Mouse (Mus musculus): ENCODE results near the gene Cd96. TPM values are rescaled to one million over a fixed set of nuclear protein-coding genes. Genes with fewer than 3 reads are reported as not detected.
"Not testable (repeated sequence)": the region's sequence is repeated elsewhere in the genome, so short reads cannot be mapped to it uniquely, and the experiment has no call there.

Gene Cd96
- 3.6 and 12.1 TPM in 2 replicates for total RNA-seq (2014; fragmentation: Nextera tagmentation)
- 4.3 and 5.0 TPM in 2 replicates for total RNA-seq (2017)

DNA sequence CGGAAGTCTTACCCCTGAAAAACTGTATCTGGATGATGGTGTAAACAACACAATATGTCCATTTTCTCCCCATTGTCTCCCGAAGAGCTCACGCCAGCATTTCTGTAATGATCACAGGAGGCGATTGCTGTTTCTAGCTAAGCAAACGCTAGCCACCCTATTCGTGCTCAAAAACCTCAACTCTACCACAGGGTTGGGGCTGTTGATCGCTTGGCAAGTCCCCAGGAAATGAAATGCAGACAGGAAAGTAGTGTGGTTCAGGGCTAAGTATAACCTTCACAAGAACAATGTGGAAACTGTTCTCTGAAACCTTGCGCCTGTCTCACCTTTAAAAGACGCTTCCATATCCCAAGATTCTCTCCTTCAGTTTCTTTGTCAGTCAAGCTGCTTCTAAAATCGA lies at the start of gene Cd96:
Gene Cd96 (minus strand): TSS at position 232 of the 400 bp plus-strand sequence.
- peak; percentile 82 for ATAC-seq (replicated peaks; ENCODE audit: low FRiP score, low TSS enrichment, poor library complexity, severe bottlenecking)

GRCm38 (mm10) chr16:46166971-46167370 lies 46.9 kb upstream of the Cd96 start:
- no peak for ATAC-seq (replicated peaks; ENCODE audit: low FRiP score, low TSS enrichment, poor library complexity, severe bottlenecking)

- ATAC-seq (replicated peaks; ENCODE audit: low FRiP score, low TSS enrichment, poor library complexity, severe bottlenecking): no peak
Observed at GRCm38 (mm10) chr16:46165305-46165704, 45.3 kb upstream of the Cd96 start.

DNA sequence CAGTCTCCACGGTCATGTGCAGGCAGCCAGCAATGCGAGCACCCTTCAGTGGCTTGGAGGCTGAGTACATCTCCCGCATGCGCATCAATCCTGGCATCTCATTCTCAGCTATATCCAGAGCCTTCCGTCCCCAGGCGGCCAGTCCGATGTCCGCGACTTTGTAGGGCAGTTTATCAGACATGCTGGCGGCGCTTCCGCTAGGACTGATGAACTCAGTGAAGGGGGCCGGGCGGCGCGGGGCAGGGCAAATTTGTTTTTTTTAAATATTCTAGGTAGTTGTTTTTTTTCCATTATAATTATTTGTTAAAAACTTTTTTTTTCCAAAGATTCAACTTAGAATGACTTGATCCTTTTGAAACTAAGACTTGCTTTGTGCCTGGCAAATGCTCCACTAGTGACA lies 34.8 kb upstream of the Cd96 start, which contains the start of gene Gm4737:
Gene Gm4737 (minus strand): TSS at position 246 of the 400 bp plus-strand sequence.
- ATAC-seq (replicated peaks; ENCODE audit: low FRiP score, low TSS enrichment, poor library complexity, severe bottlenecking): not testable (repeated sequence)

DNA sequence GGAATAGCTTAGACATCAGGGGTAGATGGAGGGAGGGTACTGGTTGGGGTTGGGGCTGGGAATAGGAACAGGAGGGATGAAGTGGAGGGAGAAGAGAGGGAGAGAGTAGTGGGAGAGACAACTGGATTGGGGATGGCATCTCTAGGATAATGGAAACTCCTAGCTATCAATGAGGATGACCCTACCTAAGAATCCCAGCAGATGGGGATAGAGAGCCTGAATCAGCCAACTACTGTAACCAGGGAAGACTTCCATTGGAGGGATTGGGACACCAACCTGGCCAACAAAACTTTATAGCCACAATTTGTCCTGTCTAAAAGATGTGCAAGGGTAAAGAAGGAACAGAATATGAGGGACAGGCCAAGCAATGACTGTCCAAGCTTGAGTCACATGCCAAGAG lies 31.1 kb upstream of the Cd96 start:
- ATAC-seq (replicated peaks; ENCODE audit: low FRiP score, low TSS enrichment, poor library complexity, severe bottlenecking): no peak

DNA sequence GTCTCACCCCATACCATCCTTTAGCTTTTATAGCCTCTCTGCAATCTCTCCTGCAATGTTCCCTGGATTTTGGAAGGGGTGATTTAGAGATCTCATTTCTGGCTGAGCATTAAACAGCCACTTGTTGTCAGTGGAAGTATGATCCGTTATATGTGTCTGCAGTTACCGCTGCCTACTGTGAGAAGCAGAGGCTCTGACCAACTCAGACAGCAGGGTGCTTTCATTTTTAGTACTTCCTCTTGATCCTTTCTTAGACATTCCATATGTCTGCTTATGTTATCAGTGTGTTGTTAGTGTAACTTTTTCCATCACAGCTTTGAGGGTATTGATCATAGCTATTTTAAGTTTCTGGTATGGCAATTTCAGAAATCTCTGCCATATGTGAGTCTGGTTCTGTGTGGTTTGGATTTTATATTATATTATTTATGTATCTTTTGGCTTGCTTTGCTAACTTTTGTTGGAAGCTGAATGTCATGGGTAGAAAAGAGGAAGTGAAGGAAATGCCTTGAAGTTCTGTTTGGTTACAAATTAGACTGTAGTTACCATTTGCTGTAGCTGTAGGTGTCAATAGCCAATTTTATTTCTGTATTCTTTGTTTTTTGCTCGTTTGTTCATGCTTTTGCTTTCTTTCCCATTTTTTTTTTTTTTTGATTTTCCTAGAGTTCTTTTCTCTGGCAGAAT lies 28.8 kb upstream of the Cd96 start:
- ATAC-seq (replicated peaks; ENCODE audit: low FRiP score, low TSS enrichment, poor library complexity, severe bottlenecking): no peak

- ATAC-seq (replicated peaks; ENCODE audit: low FRiP score, low TSS enrichment, poor library complexity, severe bottlenecking): no peak
Observed at GRCm38 (mm10) chr16:46146962-46147361, 26.9 kb upstream of the Cd96 start.

DNA sequence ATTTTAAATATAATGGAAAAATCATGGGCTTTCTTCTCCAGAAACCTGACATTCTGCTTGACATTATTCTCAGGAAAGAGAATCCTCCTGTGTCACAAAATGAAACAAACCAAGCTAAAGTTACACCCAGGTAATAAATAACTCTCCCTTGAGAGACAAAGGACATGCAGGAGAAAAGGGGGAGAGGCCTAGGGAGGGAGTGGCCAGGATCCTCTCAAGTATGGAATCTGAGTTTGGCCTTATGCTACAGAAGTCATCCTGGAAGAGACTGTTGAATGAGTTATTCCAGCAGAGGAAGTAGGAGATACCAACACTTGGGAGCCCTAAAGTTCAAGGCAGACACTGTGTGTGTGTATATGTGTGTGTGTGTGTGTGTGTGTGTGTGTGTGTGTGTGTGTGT lies 2.2 kb upstream of the Cd96 start:
- ATAC-seq (replicated peaks; ENCODE audit: low FRiP score, low TSS enrichment, poor library complexity, severe bottlenecking): no peak

DNA sequence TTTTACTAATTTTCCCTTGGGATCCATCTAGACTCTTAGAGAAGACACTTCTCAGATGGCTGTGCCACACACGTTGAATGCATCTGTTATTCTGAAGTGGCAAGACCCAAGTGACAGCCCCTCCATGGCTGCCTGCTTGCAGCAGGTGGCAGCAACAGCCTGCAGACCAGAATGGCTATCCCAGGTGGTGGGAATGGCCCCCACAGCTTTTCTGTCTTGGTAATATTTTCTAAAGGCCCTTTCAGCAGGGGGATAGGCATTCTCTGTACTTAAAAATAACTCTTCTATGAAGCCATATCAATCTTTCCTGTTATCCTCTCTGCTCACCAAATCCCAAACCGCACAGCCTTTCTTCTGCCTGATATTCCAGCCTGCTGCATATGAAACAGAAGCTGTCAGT lies 1.4 kb upstream of the Cd96 start:
- ATAC-seq (replicated peaks; ENCODE audit: low FRiP score, low TSS enrichment, poor library complexity, severe bottlenecking): 0 out of 2 replicates have a peak, but pooled peaks have one; percentile 44

GRCm38 (mm10) chr16:46120607-46121006 lies 556 bp upstream of the Cd96 start:
- peak; percentile 73 for ATAC-seq (replicated peaks; ENCODE audit: low FRiP score, low TSS enrichment, poor library complexity, severe bottlenecking)

DNA sequence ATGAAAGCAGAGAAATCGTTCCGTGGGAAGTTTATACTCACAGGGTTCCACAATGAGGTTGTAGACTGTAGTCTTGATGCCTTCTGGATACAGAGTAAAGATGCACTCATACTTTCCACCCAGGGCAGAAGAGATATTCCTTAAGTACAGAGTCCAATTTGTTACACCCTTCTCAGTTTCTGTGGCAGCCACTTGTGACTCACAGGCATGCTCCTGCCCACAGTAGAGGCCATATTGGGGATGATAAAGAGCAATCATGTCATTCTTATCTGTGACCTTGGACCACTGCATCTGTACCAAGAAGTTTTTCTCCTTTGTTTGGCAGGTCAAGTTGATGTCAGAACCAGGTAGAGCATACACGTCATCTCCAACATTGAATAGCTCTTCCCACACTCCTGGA lies 2.4 kb downstream of the Cd96 start:
- ATAC-seq (replicated peaks; ENCODE audit: low FRiP score, low TSS enrichment, poor library complexity, severe bottlenecking): no peak

- ATAC-seq (replicated peaks; ENCODE audit: low FRiP score, low TSS enrichment, poor library complexity, severe bottlenecking): peak; percentile 71
Observed at GRCm38 (mm10) chr16:46114727-46115126, 5.3 kb downstream of the Cd96 start.

DNA sequence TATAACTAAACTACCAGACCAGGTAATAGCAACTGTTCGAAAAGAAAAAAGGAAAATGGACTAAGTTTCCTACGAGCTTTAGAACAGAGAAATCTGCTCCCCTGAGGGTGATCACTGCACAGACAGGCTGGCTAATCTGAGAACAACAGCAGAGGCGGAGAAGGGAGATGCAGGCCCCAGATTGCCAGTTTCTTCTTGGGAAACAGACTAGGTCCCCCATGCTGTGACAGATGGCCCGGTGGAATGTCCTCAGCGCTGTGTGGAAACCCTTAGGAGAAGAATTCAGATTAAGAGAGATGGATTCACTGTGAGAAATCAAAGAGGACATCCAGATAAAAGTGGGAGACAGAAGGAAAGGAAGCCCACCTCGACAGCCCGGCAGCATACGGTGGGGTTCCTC lies 10.5 kb downstream of the Cd96 start:
- no peak for ATAC-seq (replicated peaks; ENCODE audit: low FRiP score, low TSS enrichment, poor library complexity, severe bottlenecking)

DNA sequence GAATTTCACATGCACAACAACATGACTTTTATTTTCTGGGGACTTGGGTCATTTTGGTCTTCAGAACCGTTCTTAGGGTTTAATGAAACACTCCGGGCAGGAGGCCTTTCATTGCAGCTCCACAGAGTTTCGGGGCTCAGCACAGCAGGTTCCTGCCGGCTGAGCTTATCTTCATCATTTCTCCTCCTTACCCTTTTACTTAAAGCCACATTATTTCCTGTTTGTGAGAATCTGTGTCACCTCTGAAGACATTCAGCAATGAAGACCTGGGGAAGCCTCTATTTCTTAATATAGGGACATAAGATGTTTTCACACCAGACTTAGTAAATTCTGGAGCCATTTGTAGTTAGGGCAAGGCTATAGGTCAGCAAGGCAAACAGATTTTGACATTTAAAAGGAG lies 12.6 kb downstream of the Cd96 start:
- no peak for ATAC-seq (replicated peaks; ENCODE audit: low FRiP score, low TSS enrichment, poor library complexity, severe bottlenecking)

DNA sequence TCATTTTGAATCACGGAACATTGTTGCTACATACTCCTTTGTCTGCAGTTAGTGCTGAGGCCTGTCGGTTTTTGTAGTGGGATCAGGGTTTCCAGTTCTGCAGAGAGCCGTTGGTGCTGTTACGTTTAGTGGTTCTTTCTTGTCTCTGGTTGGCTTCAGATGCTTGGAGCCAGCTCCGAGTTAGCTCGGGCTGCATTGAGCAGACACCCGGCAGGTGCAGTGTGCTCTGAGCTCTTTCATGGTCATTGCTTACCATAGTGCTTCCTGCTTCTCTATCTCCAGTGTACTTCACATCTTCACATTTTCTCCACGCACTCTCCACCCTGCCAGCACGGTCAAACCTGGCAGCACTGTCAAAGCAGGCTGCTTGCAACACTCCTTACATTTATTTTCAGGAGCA lies 15.6 kb downstream of the Cd96 start:
- no peak for ATAC-seq (replicated peaks; ENCODE audit: low FRiP score, low TSS enrichment, poor library complexity, severe bottlenecking)

DNA sequence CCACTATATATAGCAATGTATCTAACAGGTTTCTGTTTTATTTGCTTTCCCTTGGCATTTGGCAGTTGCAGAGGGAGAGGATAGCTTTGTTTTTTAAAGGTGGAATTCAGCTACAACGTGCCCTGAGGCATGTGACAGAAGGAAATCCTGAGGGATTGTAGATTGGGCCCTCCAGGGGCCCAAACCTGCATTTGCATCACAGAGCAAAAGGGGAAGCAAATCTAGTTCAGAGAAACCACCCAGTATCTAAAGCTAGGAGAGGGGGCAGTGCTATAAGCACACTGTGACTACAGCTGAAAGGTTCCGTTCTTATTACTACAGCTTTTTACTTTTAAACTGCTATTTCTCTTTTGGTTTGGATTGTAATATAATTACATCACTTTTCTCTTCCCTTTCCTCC lies 18.3 kb downstream of the Cd96 start:
- ATAC-seq (replicated peaks; ENCODE audit: low FRiP score, low TSS enrichment, poor library complexity, severe bottlenecking): no peak

DNA sequence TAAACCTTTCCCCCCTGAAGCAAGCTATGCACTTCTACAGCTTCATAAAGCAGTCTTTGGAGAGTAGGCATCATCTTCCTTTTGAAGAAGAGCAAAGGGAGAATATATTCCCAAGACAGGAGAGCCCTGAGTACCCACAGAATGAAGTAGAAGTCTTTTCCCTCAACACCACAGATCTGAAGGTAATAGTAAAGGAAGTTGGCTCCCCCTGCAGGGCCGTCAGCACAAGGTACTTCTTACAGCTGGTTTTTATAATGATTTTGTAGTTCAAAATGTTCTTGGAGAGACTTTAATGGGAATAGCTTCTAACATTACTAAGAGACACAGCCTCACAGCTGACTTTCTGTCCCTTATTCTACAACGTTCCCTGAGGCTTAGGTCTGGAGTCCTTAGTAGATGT lies 19.8 kb downstream of the Cd96 start:
- ATAC-seq (replicated peaks; ENCODE audit: low FRiP score, low TSS enrichment, poor library complexity, severe bottlenecking): no peak

DNA sequence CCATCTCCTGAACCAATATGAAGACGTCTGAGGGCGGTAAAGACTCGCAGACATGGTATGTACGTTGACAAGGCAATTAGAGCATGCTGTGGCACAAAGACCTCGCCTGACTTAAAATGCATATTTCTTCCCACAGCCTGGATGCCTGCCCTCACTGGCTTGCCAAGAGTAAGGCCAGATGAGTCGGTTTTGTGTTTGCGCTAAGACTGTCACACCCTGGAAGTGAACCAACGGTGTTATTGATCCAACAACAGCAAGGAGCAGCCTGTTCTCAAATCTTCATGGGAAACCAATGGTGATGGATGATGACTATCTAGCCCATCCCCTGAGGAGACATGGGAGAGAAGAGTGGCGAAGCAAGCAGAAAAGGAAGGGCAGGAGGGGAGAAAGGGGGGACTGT lies 22.6 kb downstream of the Cd96 start:
- ATAC-seq (replicated peaks; ENCODE audit: low FRiP score, low TSS enrichment, poor library complexity, severe bottlenecking): no peak

DNA sequence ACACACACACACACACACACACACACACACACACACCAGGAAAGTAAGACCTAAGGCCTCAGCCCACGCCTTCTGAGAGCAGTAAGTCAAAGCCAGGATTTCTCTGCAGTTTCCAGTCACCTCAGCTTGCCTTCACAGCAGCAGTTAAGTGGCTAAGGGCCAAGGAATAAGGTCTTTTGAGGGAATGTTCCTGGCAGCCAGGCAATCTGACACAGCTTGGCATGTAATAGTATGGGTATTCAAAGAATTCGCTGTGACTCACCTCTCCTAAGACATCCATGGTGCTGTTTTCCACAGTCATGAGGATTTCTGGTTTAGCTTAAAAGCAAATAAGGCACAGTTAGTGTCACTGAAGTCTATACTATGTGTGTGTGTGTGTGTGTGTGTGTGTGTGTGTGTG lies 25.6 kb downstream of the Cd96 start:
- ATAC-seq (replicated peaks; ENCODE audit: low FRiP score, low TSS enrichment, poor library complexity, severe bottlenecking): no peak

GRCm38 (mm10) chr16:46092935-46093334 lies 27.1 kb downstream of the Cd96 start:
- ATAC-seq (replicated peaks; ENCODE audit: low FRiP score, low TSS enrichment, poor library complexity, severe bottlenecking): no peak

DNA sequence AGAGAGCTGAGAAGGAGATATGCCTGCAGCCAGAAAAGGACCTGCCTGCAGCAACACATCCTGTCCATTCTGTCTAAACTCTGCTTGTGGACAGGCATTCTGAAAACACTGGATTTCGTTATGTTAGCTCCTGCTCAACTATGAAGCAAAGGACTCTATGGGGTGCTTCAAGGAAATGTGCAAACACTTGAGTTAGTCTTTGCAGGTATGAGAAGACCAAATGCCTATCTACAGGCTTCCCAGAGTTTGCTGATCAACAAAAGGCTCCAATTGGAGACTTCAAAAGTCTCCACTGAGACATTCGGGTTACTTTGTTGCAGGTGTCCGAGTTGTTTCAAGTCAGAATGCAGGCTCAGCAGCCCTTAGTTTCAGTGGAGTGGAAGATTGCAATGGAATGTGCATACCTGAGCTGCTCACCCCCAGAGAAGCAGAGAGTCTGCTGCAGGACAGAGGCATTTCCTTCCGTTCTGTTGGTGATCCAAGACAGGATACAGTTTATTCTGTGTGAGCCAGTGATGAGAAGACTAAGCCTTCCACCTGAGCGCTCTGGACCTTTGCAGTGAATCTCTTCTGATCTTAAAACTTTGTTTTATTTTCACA lies 33.1 kb downstream of the Cd96 start:
- no peak for ATAC-seq (replicated peaks; ENCODE audit: low FRiP score, low TSS enrichment, poor library complexity, severe bottlenecking)

Data from megakaryocyte-erythroid progenitor cell, adult 5-6 weeks (primary cell).